Mouse (Mus musculus) liver, adult 2 months (tissue): ENCODE measurements at regions not wholly inside any gene's neighbourhood (a gene's known extent, or its start where the extent isn't known, plus 50 kb on each side); places are given as distances from the start of the nearest gene placed in this dataset.
"Not testable (repeated sequence)": the region's sequence is repeated elsewhere in the genome, so short reads cannot be mapped to it uniquely, and the experiment has no call there.

ENCODE experiments used
- DNase-seq: peaks from one replicate; pipeline ENCODE4 v3.0.0-alpha.2; 2011; ENCODE audit warnings: low read depth, low spot score; ENCODE audit errors: extremely low read depth
- H3K27ac ChIP-seq: fragments of 200-500 bp; replicated peaks from 2 replicates; pipeline ENCODE4 v1.5.1; 2012; ENCODE audit warnings: low read depth, mild to moderate bottlenecking, control low read depth, inconsistent platforms, low read length; ENCODE audit not compliant: insufficient read depth
- H3K27me3 ChIP-seq: fragments of 200-500 bp; 2 replicates; pipeline ENCODE4 v1.6.1; 2012; ENCODE audit warnings: mild to moderate bottlenecking, moderate library complexity, low read length, inconsistent platforms; ENCODE audit not compliant: control insufficient read depth, insufficient read depth
- H3K36me3 ChIP-seq: fragments of 200-500 bp; 2 replicates; pipeline ENCODE4 v1.6.1; 2012; ENCODE audit warnings: low read length, inconsistent platforms; ENCODE audit not compliant: control insufficient read depth, insufficient read depth
- H3K4me1 ChIP-seq: fragments of 200-500 bp; 2 replicates; pipeline ENCODE4 v1.6.1; 2011; ENCODE audit warnings: low read length; ENCODE audit not compliant: control insufficient read depth, insufficient read depth
- H3K4me3 ChIP-seq: fragments of 200-500 bp; 2 replicates; pipeline ENCODE4 v1.5.1; 2011; ENCODE audit warnings: low read depth, mild to moderate bottlenecking, control low read depth, low read length, moderate library complexity; ENCODE audit not compliant: insufficient read depth
- H3K79me2 ChIP-seq: fragments of 200-500 bp; 2 replicates; pipeline ENCODE4 v1.6.1; 2012; ENCODE audit warnings: inconsistent platforms, mild to moderate bottlenecking, low read length, moderate library complexity; ENCODE audit not compliant: control insufficient read depth, insufficient read depth
- H3K9ac ChIP-seq: fragments of 200-500 bp; 2 replicates; pipeline ENCODE4 v1.6.1; 2012; ENCODE audit warnings: low read depth, mild to moderate bottlenecking, control low read depth, inconsistent platforms, low read length
- CTCF ChIP-seq: fragments of 200-500 bp; IDR thresholded peaks from 2 replicates; pipeline ENCODE4 v1.5.1; 2011; ENCODE audit warnings: low read depth, low read length, control low read depth
- POLR2A ChIP-seq: fragments of 200-500 bp; IDR thresholded peaks from 2 replicates; pipeline ENCODE4 v1.6.1; 2011; ENCODE audit warnings: low read length, control low read depth; ENCODE audit not compliant: insufficient read depth; ENCODE audit errors: extremely low read depth
- WGBS: fragments of 180-500 bp; shearing (Covaris S2); methylation state at CpG from one replicate; pipeline ENCODE4 v1.1.7; 2018; 5-methylcytosine and 5-hydroxymethylcytosine counted together

DNA sequence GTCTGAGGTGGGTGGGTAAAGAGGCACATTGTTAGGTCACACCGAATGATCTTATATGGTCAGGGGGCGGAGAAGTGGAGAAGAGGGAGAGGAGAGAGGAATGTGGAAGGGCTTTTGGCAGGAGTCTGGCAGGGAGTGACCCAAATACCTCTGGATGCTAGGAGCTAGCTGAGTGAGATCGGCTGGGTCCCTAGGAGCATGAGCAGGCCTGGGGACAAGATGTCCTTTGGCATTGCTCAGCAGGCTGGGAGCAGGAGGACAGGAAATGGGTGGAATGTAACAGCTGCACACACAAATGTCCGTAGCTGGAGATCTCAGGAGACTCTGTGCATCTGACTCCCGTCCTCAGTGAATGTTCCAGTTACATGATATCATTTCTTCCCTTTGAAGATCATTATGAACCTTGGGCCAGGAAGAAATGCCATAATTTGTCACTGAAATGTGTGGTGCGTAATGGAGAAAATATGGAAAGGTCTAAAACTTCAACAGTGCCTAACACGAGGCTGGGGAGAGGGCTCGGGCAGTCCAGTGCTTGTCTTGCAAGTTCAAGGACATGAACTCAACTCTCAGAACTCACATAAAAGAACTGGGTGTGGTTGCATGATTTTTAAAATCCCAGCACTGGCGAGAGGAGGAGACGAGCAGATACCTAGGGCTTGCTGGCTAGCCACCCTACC, 59.6 kb upstream of the Zfp366 start:
- DNase-seq: peak; percentile 31
- H3K4me1 ChIP-seq: no peaks in the 10 kb centered on the region
- 73% methylated on average over 10 of the region's 10 CpGs for WGBS
- H3K9ac ChIP-seq: no peak overlapping the region
- no peaks in the 10 kb centered on the region for H3K79me2 ChIP-seq
- H3K27me3 ChIP-seq: no peaks in the 10 kb centered on the region
- H3K27ac ChIP-seq: peak overlapping the region; percentile 34; the same call in 1 of the 2 replicates
- TF ChIP-seq CTCF (no peak), POLR2A (no peak)
- no peak overlapping the region for H3K4me3 ChIP-seq
- H3K36me3 ChIP-seq: no peaks in the 10 kb centered on the region

GRCm38 (mm10) chr13:99124141-99124540, 60.5 kb upstream of the Zfp366 start:
- Histone ChIP-seq H3K9ac (no peak overlapping the region), H3K36me3 (no peaks in the 10 kb centered on the region), H3K79me2 (no peaks in the 10 kb centered on the region), H3K4me1 (no peaks in the 10 kb centered on the region), H3K27me3 (no peaks in the 10 kb centered on the region), H3K4me3 (no peak overlapping the region), H3K27ac (no peak overlapping the region)
- 68% methylated on average over 2 of the region's 2 CpGs for WGBS
- DNase-seq: no peak
- no peak for TF ChIP-seq CTCF
- TF ChIP-seq POLR2A: no peak

DNA sequence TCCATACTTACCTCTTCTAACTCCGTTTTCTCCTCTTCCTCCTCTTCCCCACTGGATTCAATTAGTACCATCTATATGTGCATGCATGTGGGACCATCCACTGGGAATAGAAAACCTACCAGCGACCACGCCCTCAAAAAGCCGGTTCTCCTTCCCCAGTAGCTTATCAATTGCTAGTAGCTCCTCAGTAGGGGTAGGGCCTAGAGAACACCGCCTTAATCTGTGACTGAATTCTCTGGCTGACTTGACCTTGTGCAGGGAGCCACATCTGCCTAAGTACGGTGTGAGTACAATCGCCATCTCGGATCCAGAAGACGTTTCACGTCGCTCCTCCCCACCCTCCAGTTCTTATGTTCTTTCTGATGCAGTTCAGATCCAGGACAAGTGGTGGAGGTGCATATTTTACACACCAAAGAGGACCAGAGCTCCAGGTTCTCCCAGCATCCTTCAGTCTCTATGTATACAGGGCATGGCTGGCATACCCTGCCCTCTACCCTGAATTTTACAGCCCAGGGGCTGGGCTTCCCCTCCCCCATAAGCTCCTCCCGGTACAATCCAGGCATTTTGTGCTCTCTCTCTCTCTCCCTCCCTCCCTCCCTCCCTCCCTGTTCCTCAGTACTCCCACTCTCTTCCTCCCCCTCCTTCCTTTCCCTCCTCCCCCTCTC, 61.0 kb upstream of the Zfp366 start:
- no peaks in the 10 kb centered on the region for H3K36me3 ChIP-seq
- H3K27ac ChIP-seq: no peak overlapping the region
- TF ChIP-seq POLR2A (no peak), CTCF (no peak)
- H3K4me3 ChIP-seq: no peak overlapping the region
- H3K9ac ChIP-seq: no peak overlapping the region
- WGBS: 90% methylated on average over 12 of the region's 12 CpGs
- H3K79me2 ChIP-seq: no peaks in the 10 kb centered on the region
- DNase-seq: no peak
- H3K27me3 ChIP-seq: no peaks in the 10 kb centered on the region
- no peaks in the 10 kb centered on the region for H3K4me1 ChIP-seq

GRCm38 (mm10) chr13:99122539-99122938, 62.1 kb upstream of the Zfp366 start:
- 64% methylated on average over 4 of the region's 4 CpGs for WGBS
- not testable (repeated sequence) for H3K27ac ChIP-seq, H3K79me2 ChIP-seq, H3K4me3 ChIP-seq, H3K36me3 ChIP-seq, H3K9ac ChIP-seq, H3K4me1 ChIP-seq, H3K27me3 ChIP-seq
- peak; percentile 15 for DNase-seq

DNA sequence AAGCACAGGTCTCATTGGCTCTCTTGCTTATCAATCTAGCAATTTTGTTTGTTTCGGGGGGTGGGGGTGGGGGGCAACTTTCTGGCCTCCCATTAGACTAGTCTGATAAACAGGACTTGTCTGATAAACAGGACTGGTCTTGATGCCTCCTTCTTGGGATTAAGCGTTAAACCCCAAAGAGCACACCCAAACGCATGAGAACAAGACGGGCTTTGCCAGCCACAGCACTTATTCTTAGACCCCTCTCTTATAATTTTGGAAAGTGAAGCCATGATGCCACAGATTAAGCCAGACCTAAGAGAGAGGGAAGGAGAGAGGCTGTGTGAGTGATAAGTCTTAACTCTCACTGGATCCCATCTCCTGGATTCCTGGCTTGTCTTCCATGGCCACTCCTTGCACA, 63.5 kb upstream of the Zfp366 start:
- Histone ChIP-seq H3K27me3 (no peaks in the 10 kb centered on the region), H3K36me3 (no peaks in the 10 kb centered on the region), H3K79me2 (no peaks in the 10 kb centered on the region), H3K4me1 (no peaks in the 10 kb centered on the region), H3K9ac (no peak overlapping the region), H3K27ac (no peak overlapping the region), H3K4me3 (no peak overlapping the region)
- no peak for DNase-seq
- 97% methylated on average over 4 of the region's 4 CpGs for WGBS
- TF ChIP-seq POLR2A (no peak), CTCF (no peak)

DNA sequence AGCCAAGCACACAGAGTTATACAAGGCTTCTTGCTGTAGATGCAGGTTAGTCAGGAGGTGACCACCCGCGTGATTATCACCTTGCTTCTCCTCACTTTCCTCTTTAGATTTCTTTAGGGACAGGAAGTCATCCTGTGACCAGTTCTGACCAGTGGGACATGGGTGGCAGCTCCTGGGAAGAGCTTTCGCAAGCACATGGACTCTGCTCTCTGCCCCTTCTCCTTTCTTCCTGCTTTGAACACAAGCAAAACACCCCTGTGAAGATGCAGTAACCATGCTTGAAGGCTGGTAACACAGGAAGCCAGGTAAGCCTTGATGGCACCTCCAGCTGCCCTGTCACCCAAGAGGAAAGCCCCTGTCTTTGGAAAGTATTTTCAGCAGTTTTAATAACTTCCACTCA, 64.7 kb upstream of the Zfp366 start:
- 89% methylated on average over 3 of the region's 3 CpGs for WGBS
- Histone ChIP-seq H3K4me3 (no peak overlapping the region), H3K27ac (no peak overlapping the region), H3K9ac (no peak overlapping the region), H3K79me2 (no peaks in the 10 kb centered on the region), H3K27me3 (no peaks in the 10 kb centered on the region), H3K4me1 (no peaks in the 10 kb centered on the region), H3K36me3 (no peaks in the 10 kb centered on the region)
- DNase-seq: no peak
- TF ChIP-seq CTCF: no peak
- no peak for TF ChIP-seq POLR2A
